Mouse (Mus musculus) cerebellum, adult 2 months (tissue): ENCODE results near the gene Bbs10.

Source experiments
- CTCF ChIP-seq: fragments of 200-500 bp; IDR thresholded peaks from 2 replicates; pipeline ENCODE4 v1.5.1; 2011; ENCODE audit warnings: low read depth, mild to moderate bottlenecking, control low read depth, low read length, moderate library complexity, borderline replicate concordance; ENCODE audit not compliant: insufficient read depth
- POLR2A ChIP-seq: fragments of 200-500 bp; IDR thresholded peaks from 2 replicates; pipeline ENCODE4 v1.6.1; 2011; ENCODE audit warnings: low read length, control low read depth, borderline replicate concordance; ENCODE audit not compliant: insufficient read depth

DNA sequence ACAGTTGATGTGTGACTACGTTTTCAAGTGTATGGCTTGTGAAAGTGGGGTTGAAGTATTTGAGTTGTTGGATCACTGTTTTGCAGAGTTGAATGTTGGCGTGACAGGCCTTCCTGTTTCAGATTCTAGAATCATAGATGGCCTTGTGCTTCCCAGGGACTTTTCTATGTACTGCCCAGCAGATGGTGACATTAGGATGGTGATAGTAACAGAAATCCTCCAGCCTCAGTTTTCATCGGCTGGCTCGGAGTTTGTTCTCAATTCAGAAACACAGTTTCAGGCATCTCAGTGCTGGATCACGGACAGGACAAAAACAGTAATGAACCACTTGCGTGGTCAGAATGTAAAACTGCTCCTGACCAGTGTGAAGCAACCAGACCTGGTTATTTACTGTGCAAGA lies 1.1 kb downstream of the Bbs10 start:
- TF ChIP-seq POLR2A (no peak), CTCF (no peak)
